Mouse (Mus musculus) embryonic fibroblast, embryonic 13.5 days (primary cell): ENCODE measurements around the gene Krt33b. TPM values are rescaled to one million over a fixed set of nuclear protein-coding genes. Genes with fewer than 3 reads are reported as not detected.

ENCODE experiments used
- H3K27ac ChIP-seq: 2 replicates; pipeline ENCODE4 v1.5.1; 2012; ENCODE audit warnings: low read length, control low read depth, inconsistent platforms; ENCODE audit not compliant: insufficient read depth
- H3K4me1 ChIP-seq: 2 replicates; pipeline ENCODE4 v1.6.1; 2011; ENCODE audit warnings: low read length; ENCODE audit not compliant: control insufficient read depth, insufficient read depth
- H3K4me3 ChIP-seq: 2 replicates; pipeline ENCODE4 v1.5.1; 2011; ENCODE audit warnings: mild to moderate bottlenecking, control low read depth, low read length; ENCODE audit not compliant: insufficient read depth
- CTCF ChIP-seq: IDR thresholded peaks from 2 replicates; pipeline ENCODE4 v1.5.1; 2011; ENCODE audit warnings: mild to moderate bottlenecking, control low read depth, low read length, moderate library complexity, borderline replicate concordance; ENCODE audit not compliant: insufficient read depth
- POLR2A ChIP-seq: IDR thresholded peaks from 2 replicates; pipeline ENCODE4 v1.6.1; 2011; ENCODE audit warnings: low read depth, mild to moderate bottlenecking, control low read depth, low read length, moderate library complexity
- polyA plus RNA-seq: library from polyadenylated mRNA; stranded (reverse); fragments of >200 nt; gene quantifications from 2 replicates; pipeline ENCODE4 v1.2.4, GENCODE M21; 2011; ENCODE audit warnings: low read depth; ENCODE audit not compliant: missing spikeins, insufficient read length

Gene Krt33b
- polyA plus RNA-seq, 1 experiment = not detected

- Histone ChIP-seq H3K4me1 (no peaks in the 10 kb centered on the region), H3K4me3 (no peak overlapping the region), H3K27ac (no peak overlapping the region)
- TF ChIP-seq POLR2A (no peak), CTCF (no peak)
Observed at GRCm38 (mm10) chr11:99999091-99999490, 30.6 kb downstream of the Krt33b start.

- TF ChIP-seq CTCF (no peak), POLR2A (no peak)
- H3K4me3 ChIP-seq = no peak overlapping the region
Observed at GRCm38 (mm10) chr11:99994384-99994661, 35.3 kb downstream of the Krt33b start.

DNA sequence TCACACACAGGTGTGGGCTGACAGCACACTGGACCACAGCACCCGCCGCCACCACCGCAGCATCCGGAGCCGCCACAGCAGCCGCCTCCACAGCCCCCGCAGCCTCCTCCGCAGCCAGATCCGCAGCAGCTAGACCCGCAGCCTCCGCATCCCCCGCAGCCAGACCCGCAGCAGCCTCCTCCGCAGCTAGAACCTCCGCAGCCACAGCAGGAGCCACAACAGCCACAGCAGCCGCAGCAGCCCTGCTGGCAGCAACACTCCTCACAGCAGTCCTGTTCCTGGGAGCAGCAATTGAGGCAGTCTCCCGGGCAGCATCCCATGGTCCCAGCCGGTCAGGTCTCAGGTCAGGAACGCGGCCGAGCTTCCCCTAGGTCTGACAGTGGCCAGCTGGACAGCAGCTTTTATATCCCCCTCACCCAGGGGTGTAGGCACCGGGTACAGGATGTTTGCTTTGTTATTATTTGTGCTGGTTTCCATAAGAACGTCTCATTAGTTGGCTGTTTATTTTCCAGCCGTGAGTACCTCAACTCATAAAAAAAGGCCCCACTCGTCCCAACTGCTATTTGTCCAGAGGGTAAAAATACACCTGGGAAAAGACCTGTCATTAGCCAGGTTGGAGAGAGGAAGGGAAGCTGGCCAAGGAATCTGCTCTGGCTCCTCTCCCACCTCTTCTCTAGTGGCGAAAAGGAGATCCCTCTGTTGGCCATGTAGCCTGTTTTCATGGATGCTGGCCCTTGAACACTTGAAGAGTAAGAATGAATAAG lies 35.9 kb downstream of the Krt33b start, which contains the start of gene Krtap17-1:
Gene Krtap17-1, minus strand, starts transcription at position 375 of the 764 bp plus-strand sequence.
- no peak for TF ChIP-seq POLR2A
- TF ChIP-seq CTCF = no peak
- Histone ChIP-seq H3K4me3 (no peak within 1 kb of the TSS), H3K27ac (no peak within 1 kb of the TSS), H3K4me1 (no peaks in the 10 kb centered on the region)

More at GRCm38 (mm10) chr11:99994384-99994661, 35.3 kb downstream of the Krt33b start:
- Histone ChIP-seq H3K4me1 (no peaks in the 10 kb centered on the region), H3K27ac (no peak overlapping the region)

DNA sequence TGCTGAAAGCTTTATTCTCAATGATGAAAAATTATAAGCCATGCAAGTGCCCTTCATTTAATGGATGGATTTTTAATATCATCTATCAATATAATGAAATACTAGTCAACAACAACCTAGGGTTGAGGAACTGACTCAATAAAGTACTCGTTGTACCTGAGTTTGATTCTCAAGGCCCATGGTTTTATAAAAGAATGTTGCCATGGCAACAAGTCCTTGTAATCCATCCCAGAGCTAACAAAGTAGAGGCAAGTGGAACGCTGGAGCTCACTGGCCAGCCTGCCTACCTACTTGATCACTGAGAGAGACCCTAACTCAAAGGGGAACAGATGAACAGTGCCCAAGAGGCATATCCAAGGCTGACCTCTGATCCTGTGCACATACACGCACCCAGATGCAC lies 39.1 kb downstream of the Krt33b start:
- Histone ChIP-seq H3K4me1 (no peaks in the 10 kb centered on the region), H3K27ac (no peak overlapping the region), H3K4me3 (no peak overlapping the region)
- no peak for TF ChIP-seq CTCF

GRCm38 (mm10) chr11:99989881-99990405 lies 39.7 kb downstream of the Krt33b start:
- Histone ChIP-seq H3K4me3 (no peak overlapping the region), H3K4me1 (no peaks in the 10 kb centered on the region), H3K27ac (no peak overlapping the region)
- no peak for TF ChIP-seq POLR2A
- no peak for TF ChIP-seq CTCF

GRCm38 (mm10) chr11:99988530-99988929 lies 41.1 kb downstream of the Krt33b start:
- TF ChIP-seq POLR2A = no peak
- H3K4me3 ChIP-seq = no peak overlapping the region
- no peak overlapping the region for H3K27ac ChIP-seq
- H3K4me1 ChIP-seq = no peaks in the 10 kb centered on the region

- TF ChIP-seq CTCF (no peak), POLR2A (no peak)
- Histone ChIP-seq H3K4me3 (no peak within 1 kb of the TSS), H3K27ac (no peak within 1 kb of the TSS), H3K4me1 (no peaks in the 10 kb centered on the region)
Observed at GRCm38 (mm10) chr11:99986180-99986647, 43.5 kb downstream of the Krt33b start, which contains the start of gene Krtap16-1. Krtap16-1 (minus strand) TSS chr11:99986597.

GRCm38 (mm10) chr11:99985291-99986092 lies 44.2 kb downstream of the Krt33b start:
- TF ChIP-seq POLR2A (no peak), CTCF (no peak)
- Histone ChIP-seq H3K27ac (no peak overlapping the region), H3K4me3 (no peak overlapping the region), H3K4me1 (no peaks in the 10 kb centered on the region)

- no peak overlapping the region for H3K4me3 ChIP-seq
- H3K4me1 ChIP-seq = no peaks in the 10 kb centered on the region
- no peak for TF ChIP-seq CTCF
- no peak for TF ChIP-seq POLR2A
- H3K27ac ChIP-seq = no peak overlapping the region
Observed at GRCm38 (mm10) chr11:99983442-99983841, 46.2 kb downstream of the Krt33b start.

DNA sequence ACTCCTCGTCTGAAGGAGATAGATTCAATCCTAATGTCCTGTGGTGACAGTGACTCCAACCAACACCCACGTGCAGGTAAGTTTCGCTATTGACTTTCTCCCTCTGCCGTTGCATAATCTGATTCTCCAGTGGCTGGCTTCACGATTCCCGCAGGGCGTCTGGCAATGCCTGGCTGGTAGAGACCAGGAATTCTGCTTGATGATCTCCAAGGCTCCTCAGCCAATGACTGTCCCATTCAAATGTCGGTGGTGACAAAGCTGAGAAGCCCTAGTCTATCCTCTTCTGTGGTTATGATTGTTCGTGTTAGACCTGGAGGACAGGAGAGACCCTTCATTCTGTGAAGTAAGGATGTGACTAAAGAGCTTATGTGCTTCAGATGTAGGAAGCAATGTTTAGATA lies 46.9 kb downstream of the Krt33b start:
- TF ChIP-seq POLR2A (no peak), CTCF (no peak)
- H3K4me3 ChIP-seq = no peak overlapping the region
- no peak overlapping the region for H3K27ac ChIP-seq
- H3K4me1 ChIP-seq = no peaks in the 10 kb centered on the region
